Mouse (Mus musculus) intestine, embryonic 14.5 days (tissue): ENCODE results near the gene Rpl15. TPM values are rescaled to one million over a fixed set of nuclear protein-coding genes. Genes with fewer than 3 reads are reported as not detected.
"Not testable (repeated sequence)": the region's sequence is repeated elsewhere in the genome, so short reads cannot be mapped to it uniquely, and the experiment has no call there.

Experiments
- ATAC-seq: fragments of 200-750 bp; cut with Nextera tagmentation; replicated peaks from 2 replicates; pipeline ENCODE4 v1.8.0; 2017; ENCODE audit warnings: low read depth, moderate number of reproducible peaks, moderate TSS enrichment, moderate library complexity; ENCODE audit not compliant: low FRiP score, low TSS enrichment
- DNase-seq: peaks from one replicate; pipeline ENCODE4 v3.0.0-alpha.2; 2018; ENCODE audit warnings: low spot score
- H3K27ac ChIP-seq: fragments of 300-500 bp; sonication (generic); 2 replicates; pipeline ENCODE4 v1.5.1; 2014; ENCODE audit warnings: low read depth, mild to moderate bottlenecking, control low read depth
- H3K27me3 ChIP-seq: fragments of 300-500 bp; sonication (generic); replicated peaks from 2 replicates; pipeline ENCODE4 v1.6.1; 2014; ENCODE audit warnings: low read length, control low read depth; ENCODE audit not compliant: control insufficient read depth, insufficient read depth
- H3K36me3 ChIP-seq: fragments of 300-500 bp; sonication (generic); 2 replicates; pipeline ENCODE4 v1.6.1; 2014; ENCODE audit warnings: low read length, control low read depth; ENCODE audit not compliant: control insufficient read depth, insufficient read depth
- H3K4me1 ChIP-seq: fragments of 300-500 bp; sonication (generic); replicated peaks from 2 replicates; pipeline ENCODE4 v1.6.1; 2014; ENCODE audit warnings: low read length, control low read depth, mixed read lengths; ENCODE audit not compliant: control insufficient read depth, insufficient read depth
- H3K4me2 ChIP-seq: fragments of 300-500 bp; sonication (generic); 2 replicates; pipeline ENCODE4 v1.6.1; 2014; ENCODE audit warnings: low read length
- H3K4me3 ChIP-seq: fragments of 300-500 bp; sonication (generic); 2 replicates; pipeline ENCODE4 v1.5.1; 2014; ENCODE audit warnings: low read depth, low read length, control low read depth, mixed read lengths
- H3K9ac ChIP-seq: fragments of 300-500 bp; sonication (generic); 2 replicates; pipeline ENCODE4 v1.6.1; 2014; ENCODE audit warnings: mild to moderate bottlenecking, low read length
- H3K9me3 ChIP-seq: fragments of 300-500 bp; sonication (generic); 2 replicates; pipeline ENCODE4 v1.6.1; 2016; ENCODE audit warnings: low read length, control low read depth; ENCODE audit not compliant: control insufficient read depth
- WGBS: fragments of 180-500 bp; shearing (Covaris S2); extraction: QIAGEN DNeasy Blood & Tissue Kit; methylation state at CpG from one replicate; pipeline ENCODE4 v1.1.7; 2014; 5-methylcytosine and 5-hydroxymethylcytosine counted together
- polyA plus RNA-seq: library from polyadenylated mRNA; unstranded; fragments of >200 nt; fragmentation: Nextera tagmentation; extraction: Ambion mirVana; gene quantifications from 2 replicates; pipeline ENCODE4 v1.2.1, GENCODE M21; 2014

Gene Rpl15
- polyA plus RNA-seq, 1 experiment from 2014 or later = 537 TPM

DNA sequence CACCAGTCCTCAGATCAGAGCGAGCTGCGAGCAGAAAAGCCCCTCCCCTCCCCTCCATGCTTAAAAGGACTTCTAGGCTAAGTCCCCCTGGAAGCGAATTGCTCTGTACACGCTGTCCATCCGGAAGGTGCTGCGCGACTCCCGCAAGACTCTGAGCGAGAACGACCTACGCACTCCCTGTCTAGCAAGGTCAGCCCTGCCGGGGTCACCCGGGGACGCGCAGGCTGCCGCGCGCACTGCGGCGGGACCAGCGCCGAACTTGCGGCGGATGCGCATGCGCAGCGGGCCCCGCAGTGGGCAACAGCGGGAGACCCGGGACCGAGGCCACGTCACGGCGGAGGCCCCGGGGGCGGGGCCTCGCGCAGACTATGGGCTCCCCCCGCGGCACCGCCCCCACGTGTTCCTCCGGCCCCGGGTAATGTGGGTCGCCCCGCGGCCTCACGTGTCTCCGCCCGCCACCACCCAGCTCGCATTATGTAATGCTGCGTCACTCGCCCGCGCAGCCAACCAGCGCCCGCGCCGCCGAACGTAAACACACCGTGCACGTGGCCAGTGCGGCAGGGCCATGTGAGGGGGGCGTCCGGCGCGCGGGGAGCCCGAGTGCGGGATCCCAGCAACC is 33.0 kb downstream of the Rpl15 start:
- no peaks in the 10 kb centered on the region for H3K4me1 ChIP-seq
- WGBS = under 1% methylated on average over 62 of the region's 71 CpGs
- peak; percentile 94 for ATAC-seq

DNA sequence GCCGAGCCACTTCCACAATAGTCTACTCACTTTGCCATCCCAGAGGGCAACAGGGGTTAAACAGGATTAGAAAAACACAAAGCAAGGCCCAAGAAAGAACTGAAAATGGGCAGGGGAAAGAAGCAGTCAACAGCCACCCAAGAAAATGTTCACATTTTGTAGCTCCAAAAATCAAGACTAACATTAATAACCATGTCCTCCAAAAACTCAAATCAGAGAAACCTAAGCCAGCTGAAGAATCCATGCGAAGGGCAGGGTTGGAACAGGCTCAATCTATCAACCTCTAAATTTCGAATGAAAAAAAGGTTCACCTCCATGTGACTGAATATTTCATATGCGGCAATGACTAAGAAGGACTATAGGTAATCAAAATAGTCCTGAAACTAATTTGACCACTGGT is 33.8 kb downstream of the Rpl15 start:
- H3K9me3 ChIP-seq = no peaks in the 10 kb centered on the region
- WGBS = 77% methylated on average over 4 of the region's 4 CpGs
- ATAC-seq (no peak), DNase-seq (no peak)
- no peak overlapping the region for H3K9ac ChIP-seq
- H3K36me3 ChIP-seq = no peaks in the 10 kb centered on the region
- H3K27me3 ChIP-seq = no peaks in the 10 kb centered on the region
- no peaks in the 10 kb centered on the region for H3K4me1 ChIP-seq
- H3K27ac ChIP-seq = no peak overlapping the region; the same call in 1 of the 2 replicates
- H3K4me3 ChIP-seq = peak overlapping the region; percentile 67
- H3K4me2 ChIP-seq = peak overlapping the region; percentile 56

More for the DNA sequence above, 33.0 kb downstream of the Rpl15 start:
- peak overlapping the region; percentile 67 for H3K4me3 ChIP-seq
- DNase-seq = peak; percentile 97
- no peaks in the 10 kb centered on the region for H3K36me3 ChIP-seq
- H3K9ac ChIP-seq = peak overlapping the region; percentile 73
- no peaks in the 10 kb centered on the region for H3K9me3 ChIP-seq
- peak overlapping the region; percentile 56 for H3K4me2 ChIP-seq
- no peaks in the 10 kb centered on the region for H3K27me3 ChIP-seq
- H3K27ac ChIP-seq = peak overlapping the region; percentile 89

DNA sequence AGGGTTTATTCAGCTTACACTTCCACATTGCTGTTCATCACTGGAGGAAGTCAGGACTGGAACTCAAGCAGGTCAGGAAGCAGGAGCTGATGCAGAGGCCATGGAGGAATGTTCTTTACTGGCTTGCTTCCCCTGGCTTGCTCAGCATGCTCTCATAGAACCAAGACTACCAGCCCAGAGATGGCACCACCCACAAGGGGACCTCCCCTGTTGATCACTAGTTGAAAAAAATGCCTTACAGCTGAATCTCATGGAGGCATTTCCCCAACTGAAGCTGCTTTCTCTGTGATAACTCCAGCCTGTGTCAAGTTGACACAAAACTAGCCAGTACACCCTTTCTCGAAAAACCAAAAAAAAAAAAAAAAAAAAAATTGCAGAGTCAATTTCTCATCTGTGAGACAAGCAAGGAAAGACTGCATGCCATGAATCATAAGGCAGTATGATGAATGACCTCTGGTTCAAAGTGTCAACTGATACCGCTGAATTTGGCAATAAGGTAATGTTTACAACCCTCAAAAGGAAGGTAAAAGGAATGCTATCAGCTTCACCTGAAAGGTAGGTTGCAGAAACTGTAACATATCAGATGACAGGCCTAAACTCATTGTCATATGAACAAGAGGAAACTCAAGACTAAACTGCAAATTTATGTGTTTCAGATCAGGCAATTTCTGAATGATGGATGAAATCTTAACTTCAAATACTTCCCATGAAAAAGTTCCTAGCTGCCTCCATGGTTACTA is 34.5 kb downstream of the Rpl15 start:
- not testable (repeated sequence) for H3K4me1 ChIP-seq, H3K4me3 ChIP-seq, H3K27me3 ChIP-seq, H3K27ac ChIP-seq, H3K9ac ChIP-seq, H3K9me3 ChIP-seq, H3K36me3 ChIP-seq, DNase-seq, ATAC-seq, H3K4me2 ChIP-seq
- 69% methylated on average over 2 of the region's 2 CpGs for WGBS

DNA sequence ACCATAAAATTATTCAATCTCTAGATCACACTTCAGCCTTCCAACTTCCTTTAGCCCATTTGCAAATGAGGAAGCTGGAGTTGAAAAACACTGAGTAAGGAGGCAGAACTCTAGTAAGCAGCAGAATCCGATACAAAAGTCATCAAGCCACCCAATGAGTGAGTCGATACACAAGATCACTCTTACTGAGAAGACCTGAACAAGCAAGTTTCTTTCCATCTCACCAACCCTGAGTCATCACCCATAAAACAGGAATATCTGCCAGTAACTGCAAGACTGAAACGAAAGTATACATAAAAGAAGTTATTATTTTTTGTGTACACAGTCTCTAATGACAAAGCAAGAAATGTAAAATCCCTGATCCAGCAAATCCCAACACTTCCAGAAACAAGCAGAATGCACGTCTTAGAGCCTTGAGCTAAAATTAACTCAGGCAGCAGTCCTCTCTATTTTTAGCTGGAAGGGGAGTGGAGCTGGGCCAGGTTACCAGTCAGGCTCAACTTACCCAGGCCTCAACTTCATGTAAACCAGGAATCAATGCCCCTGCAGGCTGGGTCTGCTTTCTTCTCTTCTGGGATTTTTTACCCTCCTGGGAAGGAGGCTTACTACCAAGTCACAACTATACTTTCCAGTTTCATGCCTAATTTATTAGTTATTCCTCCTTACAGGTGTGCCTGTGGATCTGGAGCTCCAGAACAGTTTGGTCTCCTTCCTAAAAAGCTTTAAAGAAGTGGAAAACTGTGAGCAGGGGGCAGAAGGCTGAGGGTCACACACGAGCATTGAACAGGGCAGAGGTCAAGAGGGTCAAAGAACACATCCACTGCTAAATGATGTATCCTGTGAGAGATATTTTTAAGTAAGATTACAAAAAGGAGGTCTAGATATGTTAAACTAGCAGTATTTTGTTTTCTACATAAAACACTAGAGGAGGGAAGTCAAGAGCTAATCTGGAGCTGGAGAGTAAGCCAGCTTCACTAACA is 36.9 kb downstream of the Rpl15 start:
- 53% methylated on average over 5 of the region's 5 CpGs for WGBS
- ATAC-seq (no peak), DNase-seq (no peak)
- H3K9ac ChIP-seq = no peak overlapping the region
- no peaks in the 10 kb centered on the region for H3K27me3 ChIP-seq
- H3K4me1 ChIP-seq = no peaks in the 10 kb centered on the region
- no peak overlapping the region for H3K4me3 ChIP-seq
- H3K9me3 ChIP-seq = no peaks in the 10 kb centered on the region
- H3K4me2 ChIP-seq = no peak overlapping the region
- H3K36me3 ChIP-seq = no peaks in the 10 kb centered on the region
- no peak overlapping the region for H3K27ac ChIP-seq

DNA sequence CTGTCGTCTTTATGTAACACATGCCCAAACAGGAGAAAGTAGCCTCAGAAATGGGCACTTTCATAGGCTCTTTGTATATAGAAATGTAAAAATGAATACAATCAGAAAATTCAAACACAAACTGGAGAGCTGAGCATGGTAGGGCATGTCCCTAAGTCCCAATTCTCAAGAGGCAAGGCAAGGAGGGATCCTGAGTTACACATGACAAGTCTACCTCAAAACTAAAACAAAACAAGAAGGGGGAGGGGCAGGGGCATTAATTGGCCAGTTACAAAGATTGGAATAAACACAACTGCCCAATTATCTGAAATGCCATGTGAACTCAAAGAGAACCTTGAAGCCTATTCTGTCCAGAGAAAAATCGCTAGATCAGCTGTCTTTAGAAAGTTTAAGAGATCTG is 38.1 kb downstream of the Rpl15 start:
- 86% methylated on average over 2 of the region's 2 CpGs for WGBS
- Histone ChIP-seq H3K4me3 (no peak overlapping the region), H3K9me3 (no peaks in the 10 kb centered on the region), H3K9ac (no peak overlapping the region), H3K27ac (no peak overlapping the region), H3K27me3 (no peaks in the 10 kb centered on the region), H3K4me2 (no peak overlapping the region), H3K4me1 (no peaks in the 10 kb centered on the region), H3K36me3 (no peaks in the 10 kb centered on the region)
- ATAC-seq (no peak), DNase-seq (no peak)

DNA sequence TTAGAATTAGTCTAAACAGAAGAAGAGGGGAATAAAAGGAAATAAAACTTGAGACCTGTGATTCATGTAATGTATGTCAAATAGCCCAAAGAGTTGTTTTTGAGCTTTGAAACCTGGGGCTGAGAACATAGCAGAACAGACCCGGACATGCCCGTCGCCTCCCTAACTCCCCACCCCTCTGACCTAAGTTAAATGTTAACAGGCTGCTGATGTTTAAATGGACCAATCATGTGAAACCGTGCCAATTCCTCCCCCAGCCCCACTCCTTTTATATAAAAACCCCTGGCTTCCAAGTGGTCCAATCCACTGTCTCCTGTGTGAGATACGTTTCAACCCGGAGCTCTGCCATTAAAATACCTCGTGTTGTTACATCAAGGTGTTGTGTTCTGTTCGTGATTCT is 39.3 kb downstream of the Rpl15 start:
- not testable (repeated sequence) for H3K4me2 ChIP-seq, H3K9me3 ChIP-seq, H3K9ac ChIP-seq, H3K27ac ChIP-seq, H3K4me3 ChIP-seq, H3K4me1 ChIP-seq, ATAC-seq, DNase-seq, H3K27me3 ChIP-seq, H3K36me3 ChIP-seq
- 94% methylated on average over 8 of the region's 8 CpGs for WGBS

DNA sequence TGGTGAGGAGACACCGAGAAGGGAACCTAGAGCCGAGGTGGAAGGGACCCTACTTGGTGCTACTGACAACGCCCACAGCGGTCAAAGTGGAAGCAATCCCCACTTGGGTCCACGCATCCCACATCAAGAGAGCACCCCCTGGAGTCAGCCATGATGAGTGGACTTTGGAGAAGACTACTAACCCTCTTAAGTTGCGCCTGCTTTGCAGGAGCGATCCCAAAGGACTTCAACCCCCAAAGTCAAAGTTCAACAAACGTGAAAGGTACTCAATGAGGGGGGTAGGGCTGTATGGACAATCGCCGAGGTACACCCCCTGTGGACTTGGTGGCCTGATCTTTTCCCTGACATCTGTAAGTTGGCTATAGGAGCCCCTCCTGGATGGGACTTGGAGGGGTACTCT is 41.4 kb downstream of the Rpl15 start:
- not testable (repeated sequence) for H3K9me3 ChIP-seq, H3K27ac ChIP-seq, H3K9ac ChIP-seq, DNase-seq, H3K27me3 ChIP-seq, H3K4me2 ChIP-seq, H3K36me3 ChIP-seq, H3K4me3 ChIP-seq, ATAC-seq, H3K4me1 ChIP-seq
- 93% methylated on average over 10 of the region's 10 CpGs for WGBS

DNA sequence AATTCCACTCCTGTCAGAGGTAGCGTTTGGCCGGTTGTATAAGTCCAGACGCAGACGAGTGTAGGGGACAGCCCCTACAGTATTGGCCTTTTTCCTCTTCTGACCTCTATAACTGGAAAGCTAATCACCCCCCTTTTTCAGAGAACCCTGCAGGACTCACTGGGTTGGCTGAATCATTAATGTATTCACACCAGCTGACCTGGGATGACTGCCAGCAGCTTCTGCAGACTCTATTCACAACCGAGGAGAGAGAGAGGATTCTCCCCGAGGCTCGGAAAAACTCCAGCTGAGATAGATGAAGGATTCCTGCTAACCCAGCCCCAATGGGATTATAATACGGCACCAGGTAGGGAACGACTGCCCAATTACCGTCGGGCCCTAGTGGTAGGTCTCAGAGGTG is 45.0 kb downstream of the Rpl15 start:
- H3K9me3 ChIP-seq, H3K4me3 ChIP-seq, H3K36me3 ChIP-seq, H3K27me3 ChIP-seq, H3K4me2 ChIP-seq, H3K9ac ChIP-seq, H3K4me1 ChIP-seq, ATAC-seq, H3K27ac ChIP-seq: not testable (repeated sequence)
- DNase-seq = peak; percentile 45
- WGBS = 79% methylated on average over 11 of the region's 11 CpGs
